Mouse (Mus musculus) CD4-positive, CD25-positive, alpha-beta regulatory T cell (primary cell): ENCODE measurements around the gene Exd1. TPM values are rescaled to one million over a fixed set of nuclear protein-coding genes. Genes with fewer than 3 reads are reported as not detected.

ENCODE experiments used
- polyA plus RNA-seq: library from polyadenylated mRNA; unstranded; fragments of 100-300 nt; shearing (Covaris generic); gene quantifications from one replicate; pipeline ENCODE4 v1.2.1, GENCODE M21; 2017

Exd1 gene
- 0.25 TPM for polyA plus RNA-seq

GRCm38 (mm10) chr2:119547522-119548370 is at the start of gene Exd1, which contains the start of gene Chp1:
Gene Exd1, minus strand, starts transcription at chr2:119547627.
Gene Chp1, plus strand, starts transcription at chr2:119547697.

GRCm38 (mm10) chr2:119477571-119478396 is 69.6 kb downstream of the Exd1 start, which contains the start of gene Ino80:
Gene Ino80, minus strand, starts transcription at chr2:119477687.

Other genes with a start within 250 kb of the Exd1 start
- not detected for gene Dll4, start 221.8 kb downstream of the Exd1 start, polyA plus RNA-seq
- not detected for gene Chac1, start 196.4 kb downstream of the Exd1 start, polyA plus RNA-seq
- 5.5 TPM for gene Ino80, start 69.9 kb downstream of the Exd1 start, polyA plus RNA-seq
- 68.0 TPM for gene Chp1, start 70 bp upstream of the Exd1 start, polyA plus RNA-seq
- 3.2 TPM for gene Nusap1, start 70.7 kb upstream of the Exd1 start, polyA plus RNA-seq
- 2.5 TPM for gene Oip5, start 70.8 kb upstream of the Exd1 start, polyA plus RNA-seq
- gene Ndufaf1, start 115.2 kb upstream of the Exd1 start, polyA plus RNA-seq: 36.6 TPM
- 63.9 TPM for gene Rtf1, start 127.4 kb upstream of the Exd1 start, polyA plus RNA-seq
- 0.84 TPM for gene Itpka, start 194.7 kb upstream of the Exd1 start, polyA plus RNA-seq
- 0.29 TPM for gene Ltk, start 212.8 kb upstream of the Exd1 start, polyA plus RNA-seq
- gene Rpap1, start 239.9 kb upstream of the Exd1 start, polyA plus RNA-seq: 35.0 TPM